Mouse (Mus musculus) limb, embryonic 14.5 days (tissue): ENCODE data around the gene Ascc3. TPM values are rescaled to one million over a fixed set of nuclear protein-coding genes. Genes with fewer than 3 reads are reported as not detected.

Experiments used
- ATAC-seq: fragments of 200-750 bp; cut with Nextera tagmentation; 2 replicates; pipeline ENCODE4 v1.8.0; 2017; ENCODE audit warnings: low read depth, moderate number of reproducible peaks, moderate TSS enrichment; ENCODE audit not compliant: low FRiP score
- DNase-seq: peaks from one replicate; pipeline ENCODE4 v3.0.0-alpha.2; 2015; ENCODE audit warnings: low spot score
- H3K27ac ChIP-seq: fragments of 300-500 bp; sonication (generic); replicated peaks from 2 replicates; pipeline ENCODE4 v1.5.1; 2014; ENCODE audit warnings: low read depth, mild to moderate bottlenecking, low read length, moderate library complexity, mixed read lengths
- H3K27me3 ChIP-seq: fragments of 300-500 bp; sonication (generic); 2 replicates; pipeline ENCODE4 v1.6.1; 2014; ENCODE audit warnings: low read length, mixed read lengths; ENCODE audit not compliant: control insufficient read depth, insufficient read depth
- H3K36me3 ChIP-seq: fragments of 300-500 bp; sonication (generic); 2 replicates; pipeline ENCODE4 v1.6.1; 2014; ENCODE audit warnings: mild to moderate bottlenecking, low read length, moderate library complexity, mixed read lengths; ENCODE audit not compliant: control insufficient read depth, insufficient read depth
- H3K4me1 ChIP-seq: fragments of 300-500 bp; sonication (generic); 2 replicates; pipeline ENCODE4 v1.6.1; 2014; ENCODE audit warnings: antibody characterized with exemption, low read length, mixed read lengths; ENCODE audit not compliant: control insufficient read depth, insufficient read depth
- H3K4me2 ChIP-seq: fragments of 300-500 bp; sonication (generic); replicated peaks from 2 replicates; pipeline ENCODE4 v1.6.1; 2014; ENCODE audit warnings: low read depth, mild to moderate bottlenecking, low read length, moderate library complexity; ENCODE audit not compliant: severe bottlenecking
- H3K4me3 ChIP-seq: fragments of 300-500 bp; sonication (generic); replicated peaks from 2 replicates; pipeline ENCODE4 v1.5.1; 2014; ENCODE audit warnings: low read length
- H3K9ac ChIP-seq: fragments of 300-500 bp; sonication (generic); 2 replicates; pipeline ENCODE4 v1.6.1; 2014; ENCODE audit warnings: mild to moderate bottlenecking, low read depth, low read length, moderate library complexity; ENCODE audit not compliant: severe bottlenecking
- H3K9me3 ChIP-seq: fragments of 300-500 bp; sonication (generic); 2 replicates; pipeline ENCODE4 v1.6.1; 2016; ENCODE audit warnings: low read length; ENCODE audit not compliant: control insufficient read depth
- POLR2A ChIP-seq: fragments of 200-500 bp; IDR thresholded peaks from 2 replicates; pipeline ENCODE4 v1.8.0; 2012; ENCODE audit warnings: inconsistent platforms, mild to moderate bottlenecking, moderate library complexity, borderline replicate concordance; ENCODE audit not compliant: insufficient read depth, insufficient read length; ENCODE audit errors: extremely low read depth
- WGBS: fragments of 180-500 bp; shearing (Covaris S2); extraction: QIAGEN DNeasy Blood & Tissue Kit; methylation state at CpG from one replicate; pipeline ENCODE4 v1.1.7; 2014; 5-methylcytosine and 5-hydroxymethylcytosine counted together
- polyA plus RNA-seq, 2 experiments: library from polyadenylated mRNA; depleted of rRNA in 1 of 2; stranded (reverse) in 1 of 2; unstranded in 1 of 2; fragments of >200 nt; fragmentation: Nextera tagmentation in 1 of 2; extraction: Ambion mirVana in 1 of 2; gene quantifications; 2 replicates each; pipeline versions ENCODE4 v1.2.1 to v1.2.3; 2012 to 2014

Gene Ascc3
- polyA plus RNA-seq, 2 experiments: 22.5 to 25.0 TPM

DNA sequence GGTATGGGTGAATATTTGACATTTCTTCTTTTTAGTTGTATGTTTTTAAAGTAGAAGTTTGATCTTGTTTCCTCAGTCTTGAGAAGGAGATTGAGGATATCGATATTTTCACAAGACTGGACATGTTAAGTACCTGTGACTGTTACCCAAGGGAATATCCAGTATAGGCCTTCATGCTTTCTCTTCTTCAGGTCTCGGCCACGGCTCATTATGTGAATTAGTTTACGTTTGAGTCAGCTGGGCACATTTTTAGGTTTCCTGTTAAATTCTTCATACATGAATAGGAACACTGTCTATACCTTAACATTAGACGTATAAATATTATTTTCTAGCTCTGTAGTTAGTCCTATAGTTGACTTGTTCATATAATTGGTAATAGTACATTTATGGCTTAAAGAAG lies 12.4 kb downstream of the Ascc3 start:
- no peak for TF ChIP-seq POLR2A
- Histone ChIP-seq H3K4me1 (no peaks in the 10 kb centered on the region), H3K27me3 (no peaks in the 10 kb centered on the region), H3K9me3 (no peaks in the 10 kb centered on the region), H3K4me3 (no peak overlapping the region), H3K4me2 (no peak overlapping the region), H3K27ac (no peak overlapping the region), H3K9ac (no peak overlapping the region), H3K36me3 (0 out of 2 replicates have a peak, but pooled peaks cover 3% of the 10 kb centered on the region)
- ATAC-seq (no peak), DNase-seq (no peak)
- 82% methylated on average over 5 of the region's 5 CpGs for WGBS

DNA sequence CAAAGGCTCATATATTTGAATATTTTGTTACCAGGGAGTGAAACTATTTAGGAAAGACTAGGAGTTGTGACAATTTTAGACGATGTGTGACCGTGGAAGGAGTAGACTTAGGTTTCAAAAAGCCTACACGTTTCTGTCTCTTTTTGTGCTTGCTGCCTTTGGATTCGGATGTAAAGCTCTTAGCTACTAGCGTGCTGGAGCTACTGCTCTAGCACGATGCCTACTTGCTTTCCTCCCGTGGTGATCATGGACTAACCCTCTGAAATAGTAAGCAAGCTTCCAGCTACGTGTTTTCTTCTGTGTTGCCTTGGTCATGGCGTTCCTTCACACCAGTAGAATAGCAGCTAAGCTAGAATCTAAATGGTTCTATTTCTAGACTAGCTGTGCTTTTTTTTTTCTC lies 21.4 kb downstream of the Ascc3 start:
- TF ChIP-seq POLR2A: no peak
- ATAC-seq: no peak
- Histone ChIP-seq H3K27ac (no peak overlapping the region), H3K9ac (no peak overlapping the region), H3K27me3 (no peaks in the 10 kb centered on the region), H3K4me3 (no peak overlapping the region), H3K4me1 (no peaks in the 10 kb centered on the region), H3K4me2 (no peak overlapping the region), H3K9me3 (no peaks in the 10 kb centered on the region), H3K36me3 (peaks cover 8% of the 10 kb centered on the region; the same call in 1 of the 2 replicates)
- 94% methylated on average over 9 of the region's 9 CpGs for WGBS
- DNase-seq: no peak

DNA sequence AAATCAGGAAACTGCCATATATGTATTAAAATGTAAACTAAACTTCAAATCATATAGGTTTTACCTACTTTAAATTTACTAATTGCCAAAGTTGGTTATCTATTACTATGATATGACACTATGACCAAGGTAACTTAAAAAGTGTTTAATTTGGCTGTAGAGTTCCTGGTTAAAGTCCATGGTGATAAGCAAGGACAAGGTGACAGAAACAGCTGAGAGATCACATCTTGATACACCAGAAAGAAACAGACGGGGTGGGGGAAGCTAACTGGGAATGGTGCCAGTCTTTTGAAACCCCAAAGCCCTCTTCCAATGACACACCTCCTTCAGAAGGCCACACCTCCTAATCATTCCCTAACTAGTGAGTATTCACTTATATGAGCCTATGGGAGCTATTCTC lies 33.4 kb downstream of the Ascc3 start:
- 53% methylated on average over 1 of the region's 1 CpGs for WGBS
- no peak overlapping the region for H3K4me2 ChIP-seq
- no peaks in the 10 kb centered on the region for H3K4me1 ChIP-seq
- H3K36me3 ChIP-seq: peaks cover 12% of the 10 kb centered on the region; the same call in 1 of the 2 replicates
- no peaks in the 10 kb centered on the region for H3K27me3 ChIP-seq
- no peak overlapping the region for H3K27ac ChIP-seq
- no peaks in the 10 kb centered on the region for H3K9me3 ChIP-seq
- no peak overlapping the region for H3K9ac ChIP-seq
- no peak for ATAC-seq
- no peak for DNase-seq
- TF ChIP-seq POLR2A: no peak
- H3K4me3 ChIP-seq: no peak overlapping the region

DNA sequence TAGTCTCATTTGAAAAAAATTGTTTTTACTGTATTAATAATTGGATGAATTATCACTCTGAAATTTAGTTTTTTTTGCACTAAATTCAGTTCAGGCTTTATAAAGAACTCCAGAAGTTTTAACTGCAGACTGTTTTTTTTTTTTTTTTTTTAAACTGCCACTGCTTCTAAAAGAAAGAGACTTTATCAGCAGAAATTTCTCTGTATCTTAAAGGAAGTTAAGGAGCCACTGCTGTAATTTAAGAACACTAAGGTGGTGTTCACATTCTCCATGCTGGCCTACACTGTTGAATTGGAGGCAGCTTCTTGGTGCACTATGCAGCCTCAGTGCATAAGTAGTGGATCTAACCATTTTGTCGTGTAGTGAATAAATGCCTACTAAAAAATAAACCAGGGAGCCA lies 47.1 kb downstream of the Ascc3 start:
- Histone ChIP-seq H3K36me3 (peaks cover 5% of the 10 kb centered on the region; the same call in 1 of the 2 replicates), H3K4me3 (no peak overlapping the region), H3K4me2 (no peak overlapping the region), H3K4me1 (no peaks in the 10 kb centered on the region), H3K27ac (no peak overlapping the region), H3K9me3 (no peaks in the 10 kb centered on the region), H3K9ac (no peak overlapping the region), H3K27me3 (no peaks in the 10 kb centered on the region)
- no peak for TF ChIP-seq POLR2A
- ATAC-seq (no peak), DNase-seq (no peak)
- 52% methylated on average over 1 of the region's 1 CpGs for WGBS

DNA sequence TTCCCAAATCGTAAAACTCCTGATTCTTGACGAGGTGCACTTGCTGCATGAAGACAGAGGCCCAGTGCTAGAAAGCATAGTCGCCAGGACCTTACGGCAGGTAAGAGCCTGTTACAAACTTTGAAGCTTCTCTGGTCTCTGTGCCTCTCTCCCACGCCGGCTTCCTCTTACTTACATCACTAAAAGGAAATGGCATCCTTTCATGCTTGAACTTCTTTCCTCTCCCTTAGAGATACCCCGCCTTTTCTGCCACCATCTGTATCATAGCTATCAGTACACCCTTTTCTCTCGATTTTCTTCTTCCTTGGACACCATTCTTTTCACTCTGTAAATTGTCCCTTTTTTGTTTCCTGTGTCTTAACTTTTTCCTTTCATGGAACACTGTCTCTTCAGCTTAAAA lies 58.1 kb downstream of the Ascc3 start:
- no peak for ATAC-seq
- WGBS: 83% methylated on average over 8 of the region's 8 CpGs
- no peak overlapping the region for H3K27ac ChIP-seq

DNA sequence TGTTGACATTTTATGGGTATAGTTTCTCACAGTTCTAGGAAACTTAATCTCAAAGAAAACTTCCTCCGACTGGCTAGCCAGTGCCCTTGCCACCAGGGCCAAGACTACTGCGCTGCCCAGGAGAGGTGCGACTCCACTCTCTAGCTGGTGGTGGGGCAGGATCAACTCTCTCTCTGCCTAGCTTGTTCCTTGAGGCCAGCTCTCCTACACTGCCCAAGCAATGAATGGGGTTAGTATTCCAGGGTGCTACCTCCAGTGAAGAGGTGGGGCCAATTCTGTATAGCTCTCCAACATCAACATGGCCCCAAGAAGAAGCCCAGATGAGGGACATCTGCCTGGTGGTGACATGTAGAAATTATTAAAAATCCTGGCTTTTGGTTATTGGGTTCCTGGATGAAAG lies 61.1 kb downstream of the Ascc3 start:
- 95% methylated on average over 3 of the region's 3 CpGs for WGBS
- H3K27ac ChIP-seq: no peak overlapping the region
- TF ChIP-seq POLR2A: no peak
- no peak for ATAC-seq
- no peak overlapping the region for H3K9ac ChIP-seq
- H3K9me3 ChIP-seq: no peaks in the 10 kb centered on the region
- peaks cover 19% of the 10 kb centered on the region for H3K36me3 ChIP-seq
- H3K4me3 ChIP-seq: no peak overlapping the region
- H3K4me1 ChIP-seq: no peaks in the 10 kb centered on the region
- DNase-seq: no peak
- H3K27me3 ChIP-seq: no peaks in the 10 kb centered on the region
- no peak overlapping the region for H3K4me2 ChIP-seq

More for the DNA sequence above, 58.1 kb downstream of the Ascc3 start:
- Histone ChIP-seq H3K4me2 (no peak overlapping the region), H3K9ac (no peak overlapping the region), H3K27me3 (no peaks in the 10 kb centered on the region), H3K4me1 (no peaks in the 10 kb centered on the region), H3K36me3 (peaks cover 24% of the 10 kb centered on the region), H3K9me3 (no peaks in the 10 kb centered on the region), H3K4me3 (no peak overlapping the region)
- TF ChIP-seq POLR2A: no peak
- DNase-seq: no peak
